Mouse (Mus musculus) hindbrain, embryonic 10.5 days (tissue): ENCODE results near the gene Dpp3. TPM values are rescaled to one million over a fixed set of nuclear protein-coding genes. Genes with fewer than 3 reads are reported as not detected.

ENCODE experiments used
- DNase-seq: peaks from one replicate; pipeline ENCODE4 v3.0.0-alpha.2; 2017; ENCODE audit warnings: low spot score
- H3K27ac ChIP-seq: fragments of 300-500 bp; sonication (generic); 2 replicates; pipeline ENCODE4 v1.5.1; 2016; ENCODE audit warnings: mild to moderate bottlenecking, moderate library complexity
- H3K27me3 ChIP-seq: fragments of 300-500 bp; sonication (generic); 2 replicates; pipeline ENCODE4 v1.6.1; 2016; ENCODE audit warnings: mild to moderate bottlenecking; ENCODE audit not compliant: poor library complexity, insufficient read depth, severe bottlenecking
- H3K36me3 ChIP-seq: fragments of 300-500 bp; sonication (generic); 2 replicates; pipeline ENCODE4 v1.6.1; 2016; ENCODE audit warnings: mild to moderate bottlenecking, moderate library complexity
- H3K4me1 ChIP-seq: fragments of 300-500 bp; sonication (generic); replicated peaks from 2 replicates; pipeline ENCODE4 v1.6.1; 2016; ENCODE audit warnings: mild to moderate bottlenecking
- H3K4me3 ChIP-seq: fragments of 300-500 bp; sonication (generic); 2 replicates; pipeline ENCODE4 v1.5.1; 2016; ENCODE audit warnings: mild to moderate bottlenecking, moderate library complexity
- H3K9me3 ChIP-seq: fragments of 300-500 bp; sonication (generic); 2 replicates; pipeline ENCODE4 v1.6.1; 2016; ENCODE audit warnings: mild to moderate bottlenecking, moderate library complexity
- WGBS: fragments of 180-500 bp; shearing (Covaris S2); methylation state at CpG from one replicate; pipeline ENCODE4 v1.1.7; 2016; 5-methylcytosine and 5-hydroxymethylcytosine counted together
- polyA plus RNA-seq: library from polyadenylated mRNA; unstranded; fragments of >200 nt; fragmentation: Nextera tagmentation; extraction: Ambion mirVana; gene quantifications from 2 replicates; pipeline ENCODE4 v1.2.1, GENCODE M21; 2016

The Dpp3 gene
- polyA plus RNA-seq, 1 experiment from 2014 or later = 218 TPM

GRCm38 (mm10) chr19:4916827-4917226, 11.3 kb downstream of the Dpp3 start:
- peaks cover 100% of the 10 kb centered on the region for H3K36me3 ChIP-seq
- no peaks in the 10 kb centered on the region for H3K9me3 ChIP-seq
- no peaks in the 10 kb centered on the region; the same call in 1 of the 2 replicates for H3K4me1 ChIP-seq
- no peak for DNase-seq
- H3K27ac ChIP-seq = no peak overlapping the region
- H3K27me3 ChIP-seq = no peaks in the 10 kb centered on the region
- no peak overlapping the region for H3K4me3 ChIP-seq
- WGBS = 82% methylated on average over 10 of the region's 10 CpGs

GRCm38 (mm10) chr19:4915924-4916603, 12.0 kb downstream of the Dpp3 start:
- no peaks in the 10 kb centered on the region for H3K27me3 ChIP-seq
- 85% methylated on average over 15 of the region's 15 CpGs for WGBS
- no peaks in the 10 kb centered on the region for H3K9me3 ChIP-seq
- no peaks in the 10 kb centered on the region; the same call in 1 of the 2 replicates for H3K4me1 ChIP-seq
- no peak for DNase-seq
- no peak overlapping the region for H3K27ac ChIP-seq
- H3K4me3 ChIP-seq = no peak overlapping the region
- peaks cover 99% of the 10 kb centered on the region for H3K36me3 ChIP-seq

- H3K36me3 ChIP-seq = peaks cover 75% of the 10 kb centered on the region
- WGBS = 92% methylated on average over 7 of the region's 7 CpGs
Observed at GRCm38 (mm10) chr19:4909376-4909775, 18.7 kb downstream of the Dpp3 start.

GRCm38 (mm10) chr19:4908107-4908506, 20.0 kb downstream of the Dpp3 start:
- DNase-seq = peak; percentile 29
- Histone ChIP-seq H3K36me3 (peaks cover 70% of the 10 kb centered on the region), H3K27ac (no peak overlapping the region)

More at GRCm38 (mm10) chr19:4909376-4909775, 18.7 kb downstream of the Dpp3 start:
- Histone ChIP-seq H3K27ac (no peak overlapping the region), H3K9me3 (no peaks in the 10 kb centered on the region), H3K4me3 (no peak overlapping the region), H3K4me1 (peaks cover 10% of the 10 kb centered on the region), H3K27me3 (no peaks in the 10 kb centered on the region)
- DNase-seq = no peak

GRCm38 (mm10) chr19:4905979-4906794, 21.9 kb downstream of the Dpp3 start, which contains the start of gene Bbs1:
Bbs1 (minus strand) TSS chr19:4906628.
- Histone ChIP-seq H3K36me3 (peaks cover 62% of the 10 kb centered on the region), H3K9me3 (no peaks in the 10 kb centered on the region), H3K4me3 (peak within 1 kb of the TSS; percentile 69), H3K27ac (peak within 1 kb of the TSS; percentile 85), H3K27me3 (no peaks in the 10 kb centered on the region), H3K4me1 (peaks cover 10% of the 10 kb centered on the region)
- 9% methylated on average over 31 of the region's 31 CpGs for WGBS
- DNase-seq = peak; percentile 85

More at GRCm38 (mm10) chr19:4908107-4908506, 20.0 kb downstream of the Dpp3 start:
- no peaks in the 10 kb centered on the region for H3K27me3 ChIP-seq
- H3K4me1 ChIP-seq = peaks cover 10% of the 10 kb centered on the region
- 88% methylated on average over 4 of the region's 4 CpGs for WGBS
- no peak overlapping the region for H3K4me3 ChIP-seq
- no peaks in the 10 kb centered on the region for H3K9me3 ChIP-seq

- H3K9me3 ChIP-seq = no peaks in the 10 kb centered on the region
- 81% methylated on average over 3 of the region's 3 CpGs for whole genome bisulfite sequencing
- no peak overlapping the region for H3K4me3 ChIP-seq
- 0 out of 2 replicates have a peak, but pooled peaks cover 5% of the 10 kb centered on the region for H3K4me1 ChIP-seq
- no peak for DNase-seq
- no peak overlapping the region for H3K27ac ChIP-seq
- peaks cover 54% of the 10 kb centered on the region for H3K36me3 ChIP-seq
- H3K27me3 ChIP-seq = no peaks in the 10 kb centered on the region
Observed at GRCm38 (mm10) chr19:4899888-4900287, 28.2 kb downstream of the Dpp3 start.

GRCm38 (mm10) chr19:4898972-4899371, 29.1 kb downstream of the Dpp3 start:
- 75% methylated on average over 9 of the region's 9 CpGs for WGBS
- no peak for DNase-seq
- H3K4me3 ChIP-seq = no peak overlapping the region
- peaks cover 63% of the 10 kb centered on the region for H3K36me3 ChIP-seq
- H3K4me1 ChIP-seq = 0 out of 2 replicates have a peak, but pooled peaks cover 5% of the 10 kb centered on the region
- no peaks in the 10 kb centered on the region for H3K9me3 ChIP-seq
- H3K27me3 ChIP-seq = no peaks in the 10 kb centered on the region
- no peak overlapping the region for H3K27ac ChIP-seq

- Histone ChIP-seq H3K9me3 (no peaks in the 10 kb centered on the region), H3K4me1 (0 out of 2 replicates have a peak, but pooled peaks cover 5% of the 10 kb centered on the region), H3K27ac (no peak overlapping the region), H3K4me3 (no peak overlapping the region), H3K36me3 (peaks cover 62% of the 10 kb centered on the region), H3K27me3 (no peaks in the 10 kb centered on the region)
- 57% methylated on average over 21 of the region's 21 CpGs for WGBS
- no peak for DNase-seq
Observed at GRCm38 (mm10) chr19:4896780-4897520, 31.1 kb downstream of the Dpp3 start.

GRCm38 (mm10) chr19:4891798-4892197, 36.3 kb downstream of the Dpp3 start:
- Histone ChIP-seq H3K27ac (no peak overlapping the region), H3K4me1 (no peaks in the 10 kb centered on the region), H3K27me3 (no peaks in the 10 kb centered on the region), H3K4me3 (no peak overlapping the region), H3K36me3 (peaks cover 59% of the 10 kb centered on the region), H3K9me3 (no peaks in the 10 kb centered on the region)
- DNase-seq = no peak
- WGBS = 89% methylated on average over 3 of the region's 3 CpGs

- Histone ChIP-seq H3K36me3 (peaks cover 56% of the 10 kb centered on the region), H3K27me3 (no peaks in the 10 kb centered on the region), H3K4me3 (no peak overlapping the region), H3K27ac (no peak overlapping the region), H3K4me1 (no peaks in the 10 kb centered on the region), H3K9me3 (no peaks in the 10 kb centered on the region)
- DNase-seq = no peak
- 88% methylated on average over 10 of the region's 10 CpGs for WGBS
Observed at GRCm38 (mm10) chr19:4889791-4890190, 38.3 kb downstream of the Dpp3 start.

- no peaks in the 10 kb centered on the region for H3K9me3 ChIP-seq
- WGBS = 85% methylated on average over 4 of the region's 4 CpGs
- H3K36me3 ChIP-seq = peaks cover 10% of the 10 kb centered on the region
- no peaks in the 10 kb centered on the region for H3K27me3 ChIP-seq
- DNase-seq = no peak
- peaks cover 14% of the 10 kb centered on the region for H3K4me1 ChIP-seq
- no peak overlapping the region for H3K4me3 ChIP-seq
- no peak overlapping the region for H3K27ac ChIP-seq
Observed at GRCm38 (mm10) chr19:4883961-4884360, 44.1 kb downstream of the Dpp3 start.

GRCm38 (mm10) chr19:4879324-4879703, 48.8 kb downstream of the Dpp3 start:
- H3K4me3 ChIP-seq = peak overlapping the region; percentile 95
- WGBS = 71% methylated on average over 10 of the region's 10 CpGs
- no peaks in the 10 kb centered on the region for H3K9me3 ChIP-seq
- H3K4me1 ChIP-seq = peaks cover 38% of the 10 kb centered on the region
- peaks cover 12% of the 10 kb centered on the region for H3K27me3 ChIP-seq
- no peak for DNase-seq
- peaks cover 9% of the 10 kb centered on the region for H3K36me3 ChIP-seq
- H3K27ac ChIP-seq = peak overlapping the region; percentile 88
